Mouse (Mus musculus) heart, postnatal 0 days (tissue): ENCODE data around the gene Anapc4.

Experiments used
- CTCF ChIP-seq: IDR thresholded peaks from 2 replicates; pipeline ENCODE4 v1.5.1; 2016; ENCODE audit warnings: antibody characterized with exemption, control low read depth, low read depth
- EP300 ChIP-seq: IDR thresholded peaks from 2 replicates; pipeline ENCODE4 v1.6.1; 2016; ENCODE audit warnings: antibody characterized with exemption, low read depth

GRCm38 (mm10) chr5:52810446-52810845 lies 23.4 kb upstream of the Anapc4 start:
- TF ChIP-seq CTCF = no peak
- no peak for TF ChIP-seq EP300
